Mouse (Mus musculus) c-Kit-positive CD71-positive TER-119-negative erythroid progenitor cells, embryonic 14.5 days (primary cell): ENCODE measurements at regions not wholly inside any gene's neighbourhood (a gene's known extent, or its start where the extent isn't known, plus 50 kb on each side); places are given as distances from the start of the nearest gene placed in this dataset.
A peak's percentile ranks its signal among the peaks of the same experiment; 100 is the strongest.

Source experiments
- DNase-seq: peaks from one replicate; pipeline ENCODE4 v3.0.0-alpha.2; 2013; ENCODE audit warnings: low read depth

- no peak for DNase-seq
These were observed 62.9 kb upstream of the Gm2310 start for GRCm38 (mm10) chr15:8582676-8583075.

GRCm38 (mm10) chr15:8581146-8581913 lies 61.6 kb upstream of the Gm2310 start:
- no peak for DNase-seq

GRCm38 (mm10) chr15:8580077-8580476 lies 60.3 kb upstream of the Gm2310 start:
- DNase-seq, result no peak

GRCm38 (mm10) chr15:8577480-8577881 lies 57.7 kb upstream of the Gm2310 start:
- peak; percentile 44 for DNase-seq

GRCm38 (mm10) chr15:8576975-8577374 lies 57.2 kb upstream of the Gm2310 start:
- no peak for DNase-seq

GRCm38 (mm10) chr15:8569617-8570016 lies 49.9 kb upstream of the Gm2310 start:
- no peak for DNase-seq
